Mouse (Mus musculus) right cerebral cortex, postnatal 14 days (tissue): ENCODE data around the gene Klhl20.
A peak's percentile ranks its signal among the peaks of the same experiment; 100 is the strongest.

ENCODE experiments used
- DNase-seq: peaks from one replicate; pipeline ENCODE4 v3.0.0; 2022

Klhl20 gene

DNA sequence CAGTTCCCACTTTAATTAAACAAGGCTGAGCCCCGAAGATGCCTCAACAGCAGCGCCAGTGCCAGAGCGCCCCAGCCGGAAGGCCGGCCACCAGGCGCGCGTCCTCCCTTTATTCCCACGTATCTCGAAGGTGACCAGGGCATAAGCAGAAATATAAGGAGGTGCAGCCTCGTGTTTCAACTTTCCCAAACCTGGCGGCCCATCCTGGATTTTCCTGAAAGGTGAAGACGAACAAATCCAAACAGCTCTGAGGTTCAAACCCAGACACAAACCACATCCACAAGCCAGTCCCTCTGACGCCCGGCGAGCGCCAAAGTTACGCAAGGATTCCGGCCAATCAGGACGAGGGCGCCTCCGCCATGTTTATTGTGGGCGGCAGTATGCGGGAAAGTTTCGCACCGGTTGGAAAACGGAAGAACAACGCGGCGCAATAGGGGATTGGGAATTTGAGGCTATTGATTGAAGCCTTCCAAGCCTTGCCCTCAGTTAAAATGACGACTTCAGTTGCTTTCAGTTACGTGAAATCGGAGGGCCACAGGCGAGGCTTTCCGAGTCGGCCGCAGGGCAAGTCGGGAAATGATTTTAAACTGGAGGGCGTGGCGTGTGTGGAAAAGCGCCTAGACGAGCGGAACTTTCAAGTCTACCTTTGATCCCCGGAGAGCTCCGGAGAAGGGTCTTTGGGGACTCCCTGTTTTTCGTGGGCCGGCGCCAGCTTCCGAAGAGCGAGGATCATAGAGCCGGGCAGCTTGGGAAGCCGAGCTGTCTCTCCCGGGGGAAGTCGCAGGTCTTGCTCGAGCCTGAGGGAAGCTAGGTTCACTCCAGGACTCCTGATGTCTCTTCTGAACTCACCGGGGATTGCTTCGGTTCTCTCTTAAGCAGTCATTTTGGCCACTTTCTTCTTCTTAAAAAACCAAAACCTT lies 60.7 kb downstream of the Klhl20 start, which contains the start of the genes Dars2 and Cenpl:
TSS of gene Dars2 (minus strand) at position 307 of the 920 bp plus-strand sequence.
TSS of gene Cenpl (plus strand) at position 362 of the 920 bp plus-strand sequence.
- peak; percentile 95 for DNase-seq

DNA sequence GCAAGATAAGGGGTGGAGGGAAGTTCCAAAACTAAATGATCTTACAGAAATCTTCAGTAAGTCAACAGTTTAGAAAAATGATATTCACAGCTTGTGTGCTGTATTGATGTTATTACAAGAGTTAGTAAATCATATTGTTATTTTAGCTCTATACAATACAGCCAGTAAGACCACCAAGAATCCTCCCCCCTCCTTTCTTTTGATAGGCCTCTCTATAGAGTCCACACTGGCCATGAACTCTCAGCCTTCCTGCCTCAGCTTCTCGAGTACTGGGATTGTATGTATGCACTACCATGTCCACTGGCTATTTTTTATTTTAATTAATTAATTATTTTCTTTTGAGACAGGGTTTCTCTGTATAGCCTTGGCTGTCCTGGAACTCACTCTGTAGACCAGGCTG lies 68.0 kb downstream of the Klhl20 start:
- no peak for DNase-seq

DNA sequence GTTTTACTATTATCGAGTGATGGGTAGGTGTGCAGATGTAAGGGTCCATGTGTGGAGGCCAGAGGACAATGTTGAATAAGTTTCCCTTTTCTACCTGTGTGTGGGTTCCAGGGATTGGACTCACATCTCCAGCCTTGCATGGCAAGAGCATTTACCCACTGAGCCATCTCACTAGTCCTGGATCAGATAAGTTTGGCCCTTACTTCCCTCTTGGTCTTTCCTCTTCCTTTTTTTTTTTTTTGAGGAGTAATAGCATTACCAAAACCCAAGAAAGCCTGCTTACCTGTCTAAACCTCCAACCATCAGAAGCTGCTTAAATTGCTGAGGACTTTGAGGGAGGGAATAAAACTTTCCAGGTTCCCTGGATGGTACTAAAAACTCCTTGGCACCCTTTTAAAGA lies 74.1 kb downstream of the Klhl20 start:
- DNase-seq = no peak

DNA sequence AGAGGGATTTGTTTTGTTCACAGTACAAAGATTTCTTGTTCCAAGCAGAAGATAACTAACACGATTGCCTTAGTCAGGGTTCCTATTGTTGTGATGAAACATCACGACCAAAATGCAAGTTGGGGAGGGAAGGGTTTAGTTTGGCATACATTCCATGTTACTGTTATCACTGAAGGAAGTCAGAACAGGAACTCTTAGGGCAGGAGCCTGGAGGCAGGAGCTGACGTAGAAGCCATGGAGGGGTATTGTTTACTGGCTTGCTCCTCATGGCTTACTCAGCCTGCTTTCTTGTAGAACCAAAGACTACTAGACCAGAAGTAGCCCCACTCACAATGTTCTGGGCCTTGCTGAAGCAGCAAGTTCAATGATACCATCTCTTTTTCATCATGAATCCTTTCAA lies 84.3 kb downstream of the Klhl20 start:
- no peak for DNase-seq

DNA sequence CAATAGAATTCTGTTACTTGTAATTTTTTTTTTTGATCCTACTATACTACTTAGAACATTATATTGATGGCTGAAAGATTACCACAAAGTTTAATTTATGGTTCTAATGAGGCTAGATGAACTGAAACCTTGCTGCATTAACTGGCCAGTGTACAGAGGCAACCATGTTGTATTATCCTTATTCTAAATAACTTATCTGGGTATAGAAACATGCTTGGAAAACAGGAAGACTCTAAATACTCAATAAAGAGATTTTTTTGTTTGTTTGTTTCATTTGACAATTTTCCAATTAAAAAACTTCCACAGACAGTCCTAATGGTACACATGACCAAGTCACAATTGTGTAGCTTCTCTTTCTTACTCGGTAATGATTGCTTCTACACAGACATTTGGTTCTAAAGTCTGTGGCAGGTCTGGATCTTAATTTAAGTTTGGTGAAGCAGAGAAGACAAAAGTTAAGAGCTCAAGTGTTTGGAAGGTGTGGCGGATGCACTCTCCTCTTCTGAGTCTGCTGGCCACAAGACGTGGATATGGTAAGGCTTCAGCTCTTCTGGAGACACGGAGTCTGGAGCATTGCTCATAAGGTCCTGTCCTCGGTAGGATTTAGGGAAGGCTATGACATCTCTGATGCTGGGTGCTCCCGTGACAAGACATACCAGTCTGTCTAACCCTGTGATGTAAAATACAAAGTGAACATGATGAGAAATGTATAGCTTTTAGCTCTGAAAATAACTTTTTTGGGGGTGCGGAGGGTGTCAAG lies 89.9 kb downstream of the Klhl20 start:
- no peak for DNase-seq

DNA sequence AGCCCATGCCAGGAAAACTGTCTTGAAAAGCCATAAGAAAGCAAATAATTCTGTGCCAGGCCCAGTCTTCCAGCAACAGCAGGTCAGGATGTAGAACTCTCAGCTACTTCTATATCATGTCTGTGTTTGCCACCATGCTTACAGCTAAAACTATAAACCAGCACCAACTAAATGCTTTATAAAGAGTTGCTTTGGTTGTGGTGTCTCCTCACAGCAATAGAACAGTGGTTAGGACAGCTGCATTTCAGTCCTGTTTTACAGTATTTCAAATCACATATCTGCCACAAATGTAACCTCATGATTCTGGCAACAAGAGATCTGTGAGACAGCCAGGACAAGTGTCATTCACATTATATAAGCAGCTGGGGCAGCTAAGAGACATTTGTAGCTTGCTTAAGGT lies 90.5 kb downstream of the Klhl20 start:
- no peak for DNase-seq

DNA sequence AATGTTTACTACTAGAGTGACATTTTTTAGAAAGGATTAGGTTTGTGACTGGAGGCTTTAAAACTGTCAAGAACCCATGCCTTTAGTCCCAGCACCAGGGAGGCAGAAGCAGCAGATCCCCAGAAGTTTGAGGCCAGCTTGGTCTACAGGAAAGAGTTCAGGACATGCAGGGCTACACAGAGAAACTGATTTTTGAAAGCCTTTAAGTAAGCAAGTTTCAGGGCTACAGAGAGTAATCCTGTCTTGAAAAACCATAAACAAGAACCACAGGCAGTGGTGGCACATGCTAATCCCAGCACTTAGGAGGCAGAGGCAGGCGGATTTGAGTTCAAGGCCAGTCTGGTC lies 90.9 kb downstream of the Klhl20 start:
- DNase-seq = no peak

DNA sequence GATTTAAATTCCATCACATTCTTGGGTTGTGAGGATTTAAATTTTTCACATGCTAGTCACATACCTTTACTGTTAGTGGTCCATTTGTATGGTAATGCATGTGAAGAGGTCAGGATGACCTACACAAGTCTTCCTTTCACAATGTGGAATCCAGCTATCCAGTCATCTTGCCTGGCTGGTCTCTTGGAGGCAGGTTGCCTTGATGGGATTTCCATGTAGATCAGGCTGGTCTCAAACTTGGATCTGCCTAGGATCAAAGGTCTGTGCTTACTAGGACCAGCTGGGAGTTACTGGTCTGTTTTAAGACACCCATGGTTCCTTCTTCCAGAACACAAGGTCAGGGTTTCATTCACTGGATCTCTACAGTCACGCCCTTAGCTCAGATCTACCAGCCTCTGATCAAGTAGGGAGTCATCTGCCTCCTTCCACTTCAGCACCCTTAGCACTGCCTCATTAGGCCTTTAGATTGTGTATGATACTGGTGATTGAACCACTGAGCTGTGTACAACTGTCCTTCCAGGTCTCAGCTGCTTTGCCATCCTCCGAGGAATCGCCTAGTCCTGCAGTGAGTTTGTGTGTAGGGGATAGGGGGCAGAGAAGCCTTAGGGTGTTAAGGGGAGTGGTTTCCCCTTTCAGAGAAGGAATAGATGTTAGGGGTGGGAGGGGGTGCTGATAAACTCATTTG lies 91.4 kb downstream of the Klhl20 start:
- no peak for DNase-seq

DNA sequence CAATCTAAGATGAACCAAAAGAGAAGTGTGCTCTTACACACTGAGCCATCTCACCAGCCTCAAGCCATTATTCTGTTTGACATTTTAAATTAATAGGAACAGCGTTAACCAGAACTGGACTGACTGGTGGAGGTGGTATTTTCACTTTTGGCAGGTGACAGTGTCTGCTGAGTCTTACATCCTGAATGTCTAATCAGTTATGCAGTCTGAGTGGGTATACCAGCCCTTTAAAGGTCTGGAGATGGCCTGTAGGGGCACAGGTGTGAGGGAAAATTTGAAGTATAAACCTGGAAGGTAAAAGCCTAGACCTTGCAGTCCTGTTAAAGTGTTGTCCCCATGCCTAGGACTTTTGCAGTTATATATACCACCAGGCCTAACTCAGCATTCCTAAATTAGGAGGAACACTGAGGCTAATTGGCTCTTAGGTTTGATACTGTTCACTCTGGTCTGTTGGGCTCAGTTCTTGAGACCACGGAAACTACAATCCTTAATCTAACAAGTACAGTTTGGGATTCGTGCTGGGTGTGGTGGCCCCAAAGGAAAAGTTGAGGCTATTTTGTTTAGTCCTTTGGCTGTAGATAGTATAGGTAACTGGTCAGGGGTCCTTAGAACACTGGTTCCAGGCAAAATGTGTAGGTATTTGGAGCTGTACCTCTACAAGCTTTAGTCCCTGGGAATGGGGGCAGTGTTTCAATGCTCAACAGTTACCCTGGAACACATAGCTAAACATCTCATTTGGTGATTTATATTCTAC lies 92.2 kb downstream of the Klhl20 start:
- DNase-seq = no peak
